Mouse (Mus musculus) embryonic facial prominence, embryonic 13.5 days (tissue): ENCODE results near the gene Mthfd1. TPM values are rescaled to one million over a fixed set of nuclear protein-coding genes. Genes with fewer than 3 reads are reported as not detected.
"Not testable (repeated sequence)": the region's sequence is repeated elsewhere in the genome, so short reads cannot be mapped to it uniquely, and the experiment has no call there.

Experiments
- ATAC-seq: fragments of 200-750 bp; cut with Nextera tagmentation; 2 replicates; pipeline ENCODE4 v1.8.0; 2017; ENCODE audit warnings: low read depth; ENCODE audit not compliant: insufficient number of reproducible peaks, insufficient read depth, low FRiP score, low TSS enrichment
- H3K27ac ChIP-seq: fragments of 300-500 bp; sonication (generic); 2 replicates; pipeline ENCODE4 v1.5.1; 2015; ENCODE audit warnings: moderate library complexity, mild to moderate bottlenecking, inconsistent platforms
- H3K27me3 ChIP-seq: fragments of 300-500 bp; sonication (generic); 2 replicates; pipeline ENCODE4 v1.6.1; 2015; ENCODE audit warnings: mild to moderate bottlenecking, inconsistent platforms
- H3K36me3 ChIP-seq: fragments of 300-500 bp; sonication (generic); 2 replicates; pipeline ENCODE4 v1.6.1; 2015; ENCODE audit warnings: mild to moderate bottlenecking, inconsistent platforms
- H3K4me1 ChIP-seq: fragments of 300-500 bp; sonication (generic); 2 replicates; pipeline ENCODE4 v1.6.1; 2015; ENCODE audit warnings: inconsistent platforms
- H3K4me2 ChIP-seq: fragments of 300-500 bp; sonication (generic); 2 replicates; pipeline ENCODE4 v1.6.1; 2015; ENCODE audit warnings: moderate library complexity, mild to moderate bottlenecking, inconsistent platforms
- H3K4me3 ChIP-seq: fragments of 300-500 bp; sonication (generic); 2 replicates; pipeline ENCODE4 v1.5.1; 2015; ENCODE audit warnings: mild to moderate bottlenecking, inconsistent platforms
- H3K9ac ChIP-seq: fragments of 300-500 bp; sonication (generic); 2 replicates; pipeline ENCODE4 v1.6.1; 2015; ENCODE audit warnings: mild to moderate bottlenecking, inconsistent platforms
- H3K9me3 ChIP-seq: fragments of 300-500 bp; sonication (generic); 2 replicates; pipeline ENCODE4 v1.6.1; 2016; ENCODE audit warnings: inconsistent platforms
- WGBS: fragments of 180-500 bp; shearing (Covaris S2); methylation state at CpG from one replicate; pipeline ENCODE4 v1.1.7; 2015; ENCODE audit warnings: mixed read lengths; 5-methylcytosine and 5-hydroxymethylcytosine counted together
- polyA plus RNA-seq: library from polyadenylated mRNA; unstranded; fragments of >200 nt; fragmentation: Nextera tagmentation; extraction: Ambion mirVana; gene quantifications from 2 replicates; pipeline ENCODE4 v1.2.1, GENCODE M21; 2015

Mthfd1 gene
- polyA plus RNA-seq, result 73.9 and 76.8 TPM in 2 replicates

DNA sequence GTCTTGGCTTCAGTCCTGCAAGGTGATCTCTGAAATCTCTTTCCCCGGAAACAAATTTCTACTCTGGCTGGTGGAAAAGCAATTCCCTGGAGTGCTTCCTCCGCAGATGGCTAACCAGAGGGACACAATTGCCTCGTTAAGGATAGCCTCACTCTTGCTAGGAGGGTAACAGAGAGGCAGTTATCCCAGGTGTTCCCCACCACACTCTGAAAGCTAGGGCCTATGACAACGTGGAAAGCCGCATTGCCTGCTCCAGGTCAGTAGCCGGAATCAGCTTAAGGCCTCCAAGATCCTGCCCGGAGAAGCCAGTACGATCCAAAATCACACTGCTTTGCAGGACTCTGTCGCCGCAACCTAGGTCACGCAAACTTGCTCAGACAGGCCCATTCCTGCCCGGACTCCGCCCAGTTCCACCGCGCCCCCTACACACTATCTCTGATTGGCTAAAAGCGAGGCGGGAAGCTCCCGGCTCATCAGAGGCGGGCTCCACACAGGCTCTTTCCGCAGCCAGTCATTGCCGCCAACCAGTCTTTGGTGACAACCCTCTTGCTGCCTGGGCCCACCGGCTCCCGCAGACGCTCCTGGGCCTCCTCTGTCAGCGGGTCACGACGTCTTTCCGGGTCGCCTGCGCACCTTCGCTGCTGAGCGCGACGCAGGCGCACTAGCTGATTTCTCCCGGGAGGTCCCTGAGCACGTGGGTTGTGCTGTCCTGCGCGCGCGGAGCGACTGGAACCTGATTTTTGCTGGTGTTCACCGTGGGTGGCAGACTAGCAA, at the start of gene Mthfd1:
Mthfd1 (plus strand) TSS at position 574 of the 774 bp plus-strand sequence.
- Histone ChIP-seq H3K36me3 (no peaks in the 10 kb centered on the region), H3K27me3 (no peaks in the 10 kb centered on the region), H3K27ac (peak within 1 kb of the TSS; percentile 81), H3K4me1 (peaks cover 17% of the 10 kb centered on the region), H3K9me3 (no peaks in the 10 kb centered on the region), H3K9ac (peak within 1 kb of the TSS; percentile 75), H3K4me2 (peak within 1 kb of the TSS; percentile 88), H3K4me3 (peak within 1 kb of the TSS; percentile 68)
- 2% methylated on average over 43 of the region's 43 CpGs for WGBS
- peak; percentile 99 for ATAC-seq

DNA sequence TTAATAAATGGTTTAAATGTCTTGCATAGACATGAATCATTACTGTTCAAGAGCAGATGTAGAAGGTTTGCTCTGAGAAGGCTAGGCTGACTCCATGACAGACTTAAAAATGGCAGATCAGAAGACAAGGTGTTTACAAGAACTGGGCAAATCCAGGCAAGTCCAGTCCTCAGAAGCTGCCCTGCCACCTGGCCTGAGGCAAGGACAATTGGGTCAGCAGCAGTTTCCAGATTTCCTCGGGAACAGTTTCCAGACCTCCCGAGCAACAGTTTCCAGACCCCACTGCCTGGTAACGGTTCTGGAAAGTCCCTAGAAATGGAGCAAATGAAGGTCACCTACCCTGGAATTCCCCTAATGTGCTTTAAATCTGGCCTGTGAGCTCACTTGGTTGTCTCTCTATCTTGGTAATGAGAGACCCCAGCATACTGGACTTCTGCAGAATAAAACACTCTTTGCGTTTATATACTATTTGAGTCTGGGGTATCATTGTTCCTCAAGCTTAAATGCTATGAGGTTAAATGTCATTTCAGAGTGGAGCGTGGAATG, 45.6 kb upstream of the Mthfd1 start:
- no peaks in the 10 kb centered on the region for H3K4me1 ChIP-seq
- H3K4me2 ChIP-seq, result no peak overlapping the region
- no peaks in the 10 kb centered on the region for H3K9me3 ChIP-seq
- H3K4me3 ChIP-seq, result no peak overlapping the region
- no peak overlapping the region for H3K27ac ChIP-seq
- 90% methylated on average over 5 of the region's 5 CpGs for WGBS
- no peak overlapping the region for H3K9ac ChIP-seq
- no peaks in the 10 kb centered on the region for H3K36me3 ChIP-seq
- no peaks in the 10 kb centered on the region for H3K27me3 ChIP-seq
- no peak for ATAC-seq

DNA sequence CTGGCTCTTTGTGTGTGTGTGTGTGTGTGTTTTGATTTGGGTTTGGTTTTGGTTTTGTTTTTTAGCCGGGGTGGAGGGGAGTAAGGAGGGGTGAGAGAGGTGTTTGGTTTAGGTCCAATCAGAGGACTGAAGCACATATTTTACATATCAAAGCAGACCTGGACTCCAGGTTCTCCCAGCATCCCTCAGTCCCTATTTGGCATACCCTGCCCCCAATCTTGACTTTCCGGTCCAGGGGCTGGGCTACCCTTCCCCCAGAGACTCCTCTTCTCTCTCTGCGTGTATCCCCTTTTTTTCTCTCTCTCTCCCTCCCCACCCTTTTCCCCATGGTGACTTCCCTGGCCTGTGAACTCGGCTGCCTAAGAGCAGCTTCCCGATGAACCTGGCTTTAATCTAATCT, 40.0 kb upstream of the Mthfd1 start:
- ATAC-seq, result no peak
- 0 out of 2 replicates have a peak overlapping the region, but pooled peaks have one; percentile 32 for H3K9ac ChIP-seq
- no peak overlapping the region for H3K4me3 ChIP-seq
- H3K4me2 ChIP-seq, result no peak overlapping the region
- H3K9me3 ChIP-seq, result no peaks in the 10 kb centered on the region
- H3K27me3 ChIP-seq, result no peaks in the 10 kb centered on the region
- 14% methylated on average over 5 of the region's 5 CpGs for WGBS
- no peaks in the 10 kb centered on the region for H3K36me3 ChIP-seq
- no peak overlapping the region for H3K27ac ChIP-seq
- H3K4me1 ChIP-seq, result peaks cover 20% of the 10 kb centered on the region

DNA sequence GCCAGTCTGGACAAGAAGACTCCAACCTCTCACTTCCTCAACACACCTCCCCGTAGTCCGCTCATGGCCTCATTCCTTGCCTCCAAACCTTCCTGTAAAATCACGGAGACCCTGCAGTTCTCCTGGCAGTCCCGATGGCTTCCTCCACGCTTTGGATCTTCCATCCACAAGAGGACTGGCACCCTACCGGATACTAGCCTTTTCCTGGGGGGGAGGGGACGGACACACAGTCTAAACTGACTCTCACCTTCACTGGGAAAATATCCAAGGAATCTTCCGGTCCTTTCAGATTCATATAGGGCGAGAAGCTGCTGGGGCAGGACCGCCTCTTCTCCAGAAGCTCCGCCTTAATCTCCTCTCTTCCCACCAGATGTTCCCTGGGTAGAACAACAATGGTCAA, 38.4 kb upstream of the Mthfd1 start:
- H3K9me3 ChIP-seq, result no peaks in the 10 kb centered on the region
- no peak overlapping the region for H3K9ac ChIP-seq
- H3K4me1 ChIP-seq, result peaks cover 20% of the 10 kb centered on the region
- H3K36me3 ChIP-seq, result no peaks in the 10 kb centered on the region
- H3K4me2 ChIP-seq, result no peak overlapping the region
- 0 out of 2 replicates have a peak overlapping the region, but pooled peaks have one; percentile 1 for H3K27ac ChIP-seq
- WGBS, result 72% methylated on average over 11 of the region's 11 CpGs
- ATAC-seq, result no peak
- H3K4me3 ChIP-seq, result no peak overlapping the region
- H3K27me3 ChIP-seq, result no peaks in the 10 kb centered on the region

DNA sequence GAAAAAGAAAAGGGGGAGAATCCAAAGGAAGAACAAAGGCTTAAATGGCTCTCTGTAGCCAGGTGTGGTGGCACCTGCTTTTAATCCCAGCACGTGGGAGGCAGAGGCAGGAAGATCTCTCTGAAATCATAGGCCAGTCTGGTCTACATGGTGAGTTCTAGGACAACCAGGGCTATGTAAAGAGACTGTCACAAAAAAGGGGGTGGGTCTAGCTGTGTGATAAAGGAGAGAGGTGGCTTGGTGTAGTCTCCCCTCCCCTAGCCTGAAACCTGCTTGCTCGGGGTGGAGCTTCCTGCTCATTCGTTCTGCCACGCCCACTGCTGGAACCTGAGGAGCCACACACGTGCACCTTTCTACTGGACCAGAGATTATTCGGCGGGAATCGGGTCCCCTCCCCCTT, 33.0 kb upstream of the Mthfd1 start:
- H3K4me3 ChIP-seq, H3K9me3 ChIP-seq, H3K27ac ChIP-seq, H3K9ac ChIP-seq, H3K27me3 ChIP-seq, H3K4me1 ChIP-seq, ATAC-seq, H3K4me2 ChIP-seq, H3K36me3 ChIP-seq: not testable (repeated sequence)
- 84% methylated on average over 4 of the region's 8 CpGs for WGBS

DNA sequence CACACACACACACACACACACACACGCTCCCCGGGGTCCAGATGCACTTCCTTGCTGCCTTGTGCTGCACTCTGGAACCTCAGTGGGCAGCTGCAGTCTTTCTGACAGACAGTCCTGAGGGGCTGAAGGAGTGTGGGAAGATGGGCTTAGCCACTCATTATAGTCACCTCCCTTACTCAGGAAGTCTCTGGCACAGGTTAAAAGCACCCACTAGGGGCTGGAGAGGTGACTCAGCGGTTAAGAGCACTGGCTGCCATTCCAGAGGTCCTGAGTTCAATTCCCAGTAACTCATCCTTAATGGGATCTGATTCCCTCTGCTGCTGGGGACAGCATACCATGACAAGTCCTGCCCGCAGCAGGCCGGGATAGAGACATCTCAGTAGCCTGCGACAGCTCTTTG, 24.5 kb upstream of the Mthfd1 start:
- WGBS, result 81% methylated on average over 6 of the region's 6 CpGs
- Histone ChIP-seq H3K4me1 (no peaks in the 10 kb centered on the region), H3K9me3 (no peaks in the 10 kb centered on the region), H3K36me3 (no peaks in the 10 kb centered on the region), H3K4me2 (no peak overlapping the region), H3K27me3 (no peaks in the 10 kb centered on the region), H3K9ac (no peak overlapping the region), H3K27ac (no peak overlapping the region), H3K4me3 (no peak overlapping the region)
- no peak for ATAC-seq

DNA sequence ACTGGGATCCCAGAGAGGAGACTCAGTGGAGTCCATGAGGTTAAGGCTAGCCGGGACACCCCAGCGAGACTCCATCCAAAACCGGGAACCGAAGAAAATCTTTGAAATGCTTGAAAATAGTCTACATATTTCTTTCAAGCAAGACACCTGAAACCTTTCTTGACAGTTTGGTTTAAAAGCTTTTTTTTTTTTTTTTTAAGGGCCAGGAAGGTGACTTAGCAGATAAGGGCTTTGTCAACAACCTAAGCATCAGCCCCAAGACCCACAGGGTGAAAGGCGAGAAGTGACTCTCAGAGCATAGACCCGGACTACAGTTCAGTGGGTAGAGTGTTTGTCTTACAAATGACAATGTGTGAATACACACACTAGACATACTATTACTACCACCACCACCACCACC, 19.8 kb upstream of the Mthfd1 start:
- Histone ChIP-seq H3K27ac (no peak overlapping the region), H3K9ac (no peak overlapping the region), H3K27me3 (no peaks in the 10 kb centered on the region), H3K4me1 (no peaks in the 10 kb centered on the region), H3K4me3 (no peak overlapping the region), H3K9me3 (no peaks in the 10 kb centered on the region), H3K4me2 (no peak overlapping the region), H3K36me3 (no peaks in the 10 kb centered on the region)
- no peak for ATAC-seq
- 85% methylated on average over 6 of the region's 6 CpGs for WGBS

DNA sequence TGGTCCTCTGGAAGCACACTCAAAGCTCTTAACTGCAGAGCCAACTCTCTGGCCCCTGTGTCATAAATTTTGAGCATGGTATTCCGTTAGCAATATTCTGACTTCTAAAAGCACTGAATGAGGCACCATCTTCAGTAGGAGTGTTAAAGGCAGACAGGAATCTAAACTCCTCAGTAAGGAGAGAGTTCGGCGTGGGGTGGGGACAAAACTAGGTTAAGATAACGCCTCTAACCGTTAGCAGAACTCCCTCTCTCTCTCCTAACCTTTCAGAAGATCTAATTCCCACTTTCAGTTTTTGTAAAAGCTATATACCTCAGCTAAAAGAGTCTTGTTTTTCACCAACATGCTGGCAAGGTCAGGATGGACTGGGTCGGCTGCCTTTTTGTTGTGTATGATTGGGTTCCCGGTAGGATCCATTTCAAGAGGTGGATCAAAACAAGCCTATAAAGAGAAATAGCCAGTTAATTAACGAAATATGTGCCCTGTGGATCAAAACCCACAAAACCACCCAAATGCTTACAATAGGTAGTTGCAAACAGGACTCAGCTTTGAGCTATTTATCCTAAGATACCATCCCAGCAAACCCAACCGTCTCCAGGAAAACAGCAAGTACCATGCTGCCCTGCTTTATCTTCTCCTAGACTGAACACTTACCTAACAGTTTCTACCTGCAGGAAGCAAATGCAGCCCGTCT, 15.8 kb upstream of the Mthfd1 start:
- ATAC-seq, result no peak
- H3K4me2 ChIP-seq, result no peak overlapping the region
- no peaks in the 10 kb centered on the region for H3K36me3 ChIP-seq
- no peaks in the 10 kb centered on the region for H3K4me1 ChIP-seq
- no peak overlapping the region for H3K27ac ChIP-seq
- H3K9me3 ChIP-seq, result no peaks in the 10 kb centered on the region
- no peaks in the 10 kb centered on the region for H3K27me3 ChIP-seq
- H3K4me3 ChIP-seq, result no peak overlapping the region
- no peak overlapping the region for H3K9ac ChIP-seq
- 68% methylated on average over 10 of the region's 10 CpGs for WGBS

DNA sequence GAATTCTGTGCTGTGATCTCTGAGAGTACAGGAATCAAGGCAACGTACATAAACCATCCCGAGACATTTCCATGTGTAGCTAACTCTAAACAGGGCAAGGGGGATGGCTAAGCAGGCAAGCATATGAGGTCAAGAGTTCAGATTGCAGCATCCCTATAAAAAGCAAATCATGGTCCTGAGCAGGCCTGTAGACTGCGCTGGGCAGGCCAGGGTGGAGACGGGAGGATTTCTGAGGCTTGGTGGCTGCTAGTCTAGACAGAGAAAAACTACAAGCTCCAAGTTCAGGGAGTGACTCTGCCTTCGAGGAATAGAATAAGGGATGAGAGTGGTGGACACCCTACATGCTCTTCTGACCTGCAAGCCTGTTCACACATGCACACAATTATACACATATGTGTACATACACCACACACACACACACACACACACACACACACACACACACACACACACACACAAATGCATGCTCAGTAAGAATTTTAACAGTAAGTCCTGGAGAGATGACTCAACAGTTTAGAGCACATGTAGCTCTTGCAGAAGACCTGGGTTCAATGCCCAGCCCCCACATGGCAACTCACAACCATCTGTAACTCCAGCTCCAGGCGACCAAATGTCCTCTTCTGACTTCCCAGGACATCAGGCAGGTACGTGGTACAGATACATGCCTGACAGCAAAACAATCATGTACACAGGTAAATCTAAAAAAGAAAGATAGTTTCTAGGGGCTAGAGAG, 15.1 kb upstream of the Mthfd1 start:
- H3K27ac ChIP-seq, result no peak overlapping the region
- ATAC-seq, result no peak
- 65% methylated on average over 7 of the region's 7 CpGs for WGBS
- no peaks in the 10 kb centered on the region for H3K36me3 ChIP-seq
- H3K27me3 ChIP-seq, result no peaks in the 10 kb centered on the region
- H3K4me1 ChIP-seq, result no peaks in the 10 kb centered on the region
- no peak overlapping the region for H3K4me2 ChIP-seq
- no peak overlapping the region for H3K9ac ChIP-seq
- H3K9me3 ChIP-seq, result no peaks in the 10 kb centered on the region
- H3K4me3 ChIP-seq, result no peak overlapping the region

DNA sequence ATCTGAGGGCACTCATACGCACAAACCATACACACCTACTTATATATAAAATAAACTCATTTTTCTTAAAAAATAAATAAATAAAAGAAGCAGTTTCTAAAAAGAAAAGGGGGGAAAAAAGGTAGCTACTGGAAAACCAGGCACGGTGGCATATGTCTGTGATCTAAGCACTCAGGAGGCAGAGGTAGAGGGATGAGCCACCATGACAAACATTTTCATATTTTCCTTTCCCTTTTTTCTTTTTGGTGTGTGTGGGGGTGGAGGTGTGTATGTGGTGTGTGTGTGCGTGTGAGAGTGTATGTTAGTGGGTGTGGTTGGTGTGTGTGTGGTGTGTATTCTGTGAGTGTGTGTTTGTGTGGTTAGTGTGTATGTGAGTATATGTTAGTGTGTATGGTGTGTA, 14.4 kb upstream of the Mthfd1 start:
- Histone ChIP-seq H3K9me3 (no peaks in the 10 kb centered on the region), H3K36me3 (no peaks in the 10 kb centered on the region), H3K4me3 (no peak overlapping the region), H3K27me3 (no peaks in the 10 kb centered on the region), H3K4me1 (no peaks in the 10 kb centered on the region), H3K27ac (no peak overlapping the region), H3K9ac (no peak overlapping the region), H3K4me2 (no peak overlapping the region)
- no peak for ATAC-seq
- 90% methylated on average over 3 of the region's 3 CpGs for WGBS

DNA sequence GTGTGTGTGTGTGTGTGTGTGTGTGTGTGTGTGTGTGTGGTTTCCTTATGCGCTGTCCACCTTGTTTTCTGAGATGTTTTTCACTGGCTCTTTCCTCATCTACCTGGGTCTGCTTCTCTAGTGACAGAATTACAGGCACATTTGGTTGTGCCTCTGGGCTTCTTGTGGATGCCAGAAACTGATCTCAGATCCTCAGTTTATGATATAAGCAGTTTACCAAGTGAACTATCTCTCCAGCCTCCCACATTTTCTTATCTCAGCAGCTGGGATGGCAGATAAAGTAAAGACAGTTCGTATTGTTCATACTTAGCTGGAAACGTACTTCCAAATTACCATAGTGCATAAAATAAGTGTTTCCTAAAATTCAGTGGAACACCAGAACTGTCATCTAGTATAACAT, 14.0 kb upstream of the Mthfd1 start:
- Histone ChIP-seq H3K4me2 (no peak overlapping the region), H3K27me3 (no peaks in the 10 kb centered on the region), H3K27ac (no peak overlapping the region), H3K36me3 (no peaks in the 10 kb centered on the region), H3K9me3 (no peaks in the 10 kb centered on the region), H3K4me3 (no peak overlapping the region), H3K9ac (no peak overlapping the region), H3K4me1 (no peaks in the 10 kb centered on the region)
- 63% methylated on average over 3 of the region's 3 CpGs for WGBS
- ATAC-seq, result no peak
